Mouse (Mus musculus) liver, embryonic 16.5 days (tissue): Measurements from ENCODE around the gene C730034F03Rik. TPM values are rescaled to one million over a fixed set of nuclear protein-coding genes. Genes with fewer than 3 reads are reported as not detected.

ENCODE experiments used
- ATAC-seq: fragments of 200-750 bp; cut with Nextera tagmentation; 2 replicates; pipeline ENCODE4 v1.8.0; 2017; ENCODE audit warnings: low read depth, mild to moderate bottlenecking, moderate number of reproducible peaks, moderate library complexity
- H3K27ac ChIP-seq: fragments of 300-500 bp; sonication (generic); 2 replicates; pipeline ENCODE4 v1.5.1; 2014; ENCODE audit warnings: mild to moderate bottlenecking, low read length
- H3K27me3 ChIP-seq: fragments of 300-500 bp; sonication (generic); 2 replicates; pipeline ENCODE4 v1.6.1; 2014; ENCODE audit warnings: low read depth, low read length, mixed read lengths; ENCODE audit not compliant: control insufficient read depth, insufficient read depth
- H3K36me3 ChIP-seq: fragments of 300-500 bp; sonication (generic); 2 replicates; pipeline ENCODE4 v1.6.1; 2014; ENCODE audit warnings: mild to moderate bottlenecking; ENCODE audit not compliant: control insufficient read depth, insufficient read depth
- H3K4me1 ChIP-seq: fragments of 300-500 bp; sonication (generic); 2 replicates; pipeline ENCODE4 v1.6.1; 2014; ENCODE audit warnings: low read depth, low read length, mixed read lengths; ENCODE audit not compliant: control insufficient read depth
- H3K4me2 ChIP-seq: fragments of 300-500 bp; sonication (generic); 2 replicates; pipeline ENCODE4 v1.6.1; 2014; ENCODE audit warnings: low read depth, low read length, mixed read lengths
- H3K4me3 ChIP-seq: fragments of 300-500 bp; sonication (generic); 2 replicates; pipeline ENCODE4 v1.5.1; 2014; ENCODE audit warnings: low read depth, mild to moderate bottlenecking, low read length
- H3K9ac ChIP-seq: fragments of 300-500 bp; sonication (generic); 2 replicates; pipeline ENCODE4 v1.6.1; 2014; ENCODE audit warnings: low read depth, low read length
- H3K9me3 ChIP-seq: fragments of 300-500 bp; sonication (generic); replicated peaks from 2 replicates; pipeline ENCODE4 v1.6.1; 2016; ENCODE audit warnings: low read length; ENCODE audit not compliant: control insufficient read depth
- WGBS: fragments of 180-500 bp; shearing (Covaris S2); extraction: QIAGEN DNeasy Blood & Tissue Kit; methylation state at CpG from one replicate; pipeline ENCODE4 v1.1.7; 2014; ENCODE audit not compliant: insufficient replicate concordance; 5-methylcytosine and 5-hydroxymethylcytosine counted together
- polyA plus RNA-seq: library from polyadenylated mRNA; unstranded; fragments of >200 nt; fragmentation: Nextera tagmentation; extraction: Ambion mirVana; gene quantifications from 2 replicates; pipeline ENCODE4 v1.2.1, GENCODE M21; 2015

Gene C730034F03Rik
- polyA plus RNA-seq, 1 experiment from 2014 or later: 2.0 TPM

GRCm38 (mm10) chr15:89452906-89453864 lies 23.8 kb downstream of the C730034F03Rik start:
- Histone ChIP-seq H3K36me3 (no peaks in the 10 kb centered on the region), H3K4me3 (no peak overlapping the region), H3K4me2 (no peak overlapping the region), H3K9me3 (no peaks in the 10 kb centered on the region), H3K27me3 (peaks cover 23% of the 10 kb centered on the region), H3K9ac (no peak overlapping the region), H3K4me1 (peaks cover 5% of the 10 kb centered on the region), H3K27ac (no peak overlapping the region)
- 0 out of 2 replicates have a peak, but pooled peaks have one; percentile 16 for ATAC-seq
- WGBS: 5% methylated on average over 24 of the region's 24 CpGs

- Histone ChIP-seq H3K4me2 (peak within 1 kb of the TSS; percentile 56), H3K4me1 (peaks cover 5% of the 10 kb centered on the region), H3K36me3 (no peaks in the 10 kb centered on the region), H3K4me3 (peak within 1 kb of the TSS; percentile 33), H3K27ac (no peak within 1 kb of the TSS), H3K27me3 (peaks cover 29% of the 10 kb centered on the region), H3K9ac (no peak within 1 kb of the TSS), H3K9me3 (no peaks in the 10 kb centered on the region)
- WGBS: 1% methylated on average over 52 of the region's 53 CpGs
- no peak for ATAC-seq
Measured at GRCm38 (mm10) chr15:89453865-89454478, 24.6 kb downstream of the C730034F03Rik start, which contains the start of gene Mapk8ip2. TSS of gene Mapk8ip2 (plus strand) at chr15:89453913.

DNA sequence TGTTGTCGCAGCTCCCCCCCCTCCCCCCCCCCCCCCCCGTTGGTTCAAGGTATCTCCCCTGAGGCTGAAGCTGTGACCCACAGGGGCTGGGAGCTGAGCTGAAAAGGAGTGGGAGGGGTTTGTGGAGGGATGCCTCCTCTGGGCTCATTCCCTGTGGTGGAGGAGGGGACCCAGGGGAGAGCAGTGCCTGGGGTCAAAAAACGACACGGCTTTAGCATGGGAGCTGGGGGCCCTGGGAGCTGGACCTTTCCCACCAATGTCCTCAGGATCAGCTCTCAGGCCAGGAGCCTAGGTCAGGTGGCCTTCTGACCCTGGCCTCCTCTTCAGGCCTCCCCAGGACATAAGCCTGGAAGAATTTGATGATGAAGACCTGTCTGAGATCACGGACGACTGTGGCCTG lies 25.5 kb downstream of the C730034F03Rik start:
- Histone ChIP-seq H3K27me3 (peaks cover 30% of the 10 kb centered on the region), H3K36me3 (no peaks in the 10 kb centered on the region), H3K4me1 (peaks cover 5% of the 10 kb centered on the region), H3K4me3 (no peak overlapping the region), H3K9ac (no peak overlapping the region), H3K4me2 (no peak overlapping the region), H3K27ac (no peak overlapping the region), H3K9me3 (no peaks in the 10 kb centered on the region)
- ATAC-seq: no peak
- 30% methylated on average over 4 of the region's 6 CpGs for WGBS

DNA sequence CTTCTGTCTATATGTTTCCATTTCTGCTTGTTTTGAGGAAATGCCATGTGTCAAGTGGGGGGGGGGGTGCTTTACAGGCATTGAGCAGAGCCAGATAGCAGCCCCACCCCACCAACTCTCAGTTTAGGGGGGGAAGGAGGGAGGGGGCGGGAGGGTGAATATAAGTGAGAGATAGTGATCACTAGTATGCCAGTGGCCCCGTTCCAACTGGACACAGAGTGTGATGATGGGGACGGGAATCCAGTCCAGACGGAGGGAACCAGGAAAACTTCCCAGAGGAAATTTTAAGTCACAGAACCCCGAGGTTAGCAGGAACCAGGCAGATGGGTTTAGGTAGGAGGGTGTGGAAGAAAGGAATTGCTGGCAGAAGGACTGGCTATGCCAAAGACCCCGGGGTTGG lies 26.3 kb downstream of the C730034F03Rik start:
- Histone ChIP-seq H3K4me3 (no peak overlapping the region), H3K9ac (no peak overlapping the region), H3K4me2 (no peak overlapping the region), H3K36me3 (no peaks in the 10 kb centered on the region), H3K9me3 (no peaks in the 10 kb centered on the region), H3K27ac (no peak overlapping the region), H3K27me3 (peaks cover 30% of the 10 kb centered on the region), H3K4me1 (peaks cover 5% of the 10 kb centered on the region)
- 52% methylated on average over 6 of the region's 6 CpGs for WGBS
- ATAC-seq: no peak

- 25% methylated on average over 15 of the region's 15 CpGs for WGBS
- peaks cover 20% of the 10 kb centered on the region for H3K27me3 ChIP-seq
Measured at GRCm38 (mm10) chr15:89458942-89459341, 29.6 kb downstream of the C730034F03Rik start.

DNA sequence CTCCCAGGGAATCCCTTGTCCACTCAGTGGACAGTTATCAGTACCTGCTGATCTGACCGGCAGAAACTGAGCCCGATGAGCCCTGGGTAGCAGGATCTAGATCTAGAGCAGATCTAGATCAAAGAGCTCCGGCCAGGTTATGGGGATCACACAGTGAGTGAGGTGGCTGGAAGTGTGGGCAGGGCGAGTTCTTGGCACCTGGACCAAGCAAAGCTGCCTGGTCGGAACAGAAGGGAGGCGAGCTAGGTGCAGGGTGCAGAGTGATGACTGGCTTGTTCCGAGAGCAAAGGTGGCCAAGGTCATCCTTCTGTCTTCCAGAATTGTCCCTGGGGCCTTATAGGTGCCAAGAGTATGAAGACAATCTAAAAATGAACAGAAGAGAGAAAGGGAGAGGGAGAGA lies 30.4 kb downstream of the C730034F03Rik start:
- no peak overlapping the region for H3K27ac ChIP-seq
- H3K9me3 ChIP-seq: no peaks in the 10 kb centered on the region
- no peak overlapping the region for H3K4me3 ChIP-seq
- H3K4me2 ChIP-seq: no peak overlapping the region
- H3K9ac ChIP-seq: no peak overlapping the region
- H3K27me3 ChIP-seq: peaks cover 11% of the 10 kb centered on the region
- no peaks in the 10 kb centered on the region for H3K4me1 ChIP-seq
- no peaks in the 10 kb centered on the region for H3K36me3 ChIP-seq
- WGBS: 53% methylated on average over 7 of the region's 7 CpGs
- ATAC-seq: no peak

More at GRCm38 (mm10) chr15:89458942-89459341, 29.6 kb downstream of the C730034F03Rik start:
- no peak for ATAC-seq
- Histone ChIP-seq H3K9ac (no peak overlapping the region), H3K36me3 (no peaks in the 10 kb centered on the region), H3K9me3 (no peaks in the 10 kb centered on the region), H3K4me2 (no peak overlapping the region), H3K27ac (no peak overlapping the region), H3K4me1 (peaks cover 3% of the 10 kb centered on the region), H3K4me3 (no peak overlapping the region)

GRCm38 (mm10) chr15:89460298-89460697 lies 30.9 kb downstream of the C730034F03Rik start:
- H3K9ac ChIP-seq: no peak overlapping the region
- no peak overlapping the region for H3K4me2 ChIP-seq
- no peak for ATAC-seq
- no peak overlapping the region for H3K4me3 ChIP-seq
- no peaks in the 10 kb centered on the region for H3K4me1 ChIP-seq
- H3K27ac ChIP-seq: no peak overlapping the region
- no peaks in the 10 kb centered on the region for H3K9me3 ChIP-seq
- 60% methylated on average over 10 of the region's 10 CpGs for WGBS
- peaks cover 7% of the 10 kb centered on the region for H3K27me3 ChIP-seq
- no peaks in the 10 kb centered on the region for H3K36me3 ChIP-seq

DNA sequence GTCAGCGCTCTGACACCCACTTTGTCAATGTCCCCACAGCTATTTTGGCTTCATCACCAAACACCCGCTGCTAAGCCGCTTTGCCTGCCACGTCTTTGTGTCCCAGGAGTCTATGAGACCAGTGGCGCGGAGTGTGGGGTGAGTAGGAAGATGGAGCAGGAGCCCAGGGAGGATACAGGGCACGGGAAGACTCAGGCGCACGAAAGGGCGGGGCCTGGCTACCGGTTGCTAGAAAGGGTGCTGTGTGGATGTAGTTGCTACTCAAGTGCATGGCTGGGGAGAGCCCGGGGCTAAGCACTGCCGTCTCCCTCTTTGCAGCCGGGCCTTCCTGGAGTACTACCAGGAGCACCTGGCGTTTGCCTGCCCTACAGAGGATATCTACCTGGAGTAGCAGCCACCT lies 31.9 kb downstream of the C730034F03Rik start:
- Histone ChIP-seq H3K4me2 (no peak overlapping the region), H3K9ac (no peak overlapping the region), H3K27me3 (peaks cover 7% of the 10 kb centered on the region), H3K27ac (no peak overlapping the region), H3K4me1 (no peaks in the 10 kb centered on the region), H3K36me3 (no peaks in the 10 kb centered on the region), H3K4me3 (no peak overlapping the region), H3K9me3 (no peaks in the 10 kb centered on the region)
- WGBS: 68% methylated on average over 15 of the region's 15 CpGs
- no peak for ATAC-seq

GRCm38 (mm10) chr15:89462176-89462575 lies 32.8 kb downstream of the C730034F03Rik start:
- H3K9me3 ChIP-seq: no peaks in the 10 kb centered on the region
- ATAC-seq: no peak
- 56% methylated on average over 7 of the region's 7 CpGs for WGBS
- H3K27me3 ChIP-seq: peaks cover 7% of the 10 kb centered on the region
- no peaks in the 10 kb centered on the region for H3K4me1 ChIP-seq
- no peaks in the 10 kb centered on the region for H3K36me3 ChIP-seq
- no peak overlapping the region for H3K9ac ChIP-seq
- H3K4me3 ChIP-seq: no peak overlapping the region
- H3K4me2 ChIP-seq: no peak overlapping the region
- no peak overlapping the region for H3K27ac ChIP-seq
